Mouse (Mus musculus) bone marrow, adult 2 months (tissue): ENCODE measurements around the gene Rfng.

Experiments used
- CTCF ChIP-seq: fragments of 200-500 bp; IDR thresholded peaks from 2 replicates; pipeline ENCODE4 v1.5.1; 2011; ENCODE audit warnings: low read length, control low read depth; ENCODE audit not compliant: control insufficient read depth, insufficient read depth
- POLR2A ChIP-seq: fragments of 200-500 bp; IDR thresholded peaks from 2 replicates; pipeline ENCODE4 v1.6.1; 2011; ENCODE audit warnings: low read depth, mild to moderate bottlenecking, control low read depth, low read length, borderline replicate concordance; ENCODE audit not compliant: control insufficient read depth

- TF ChIP-seq CTCF, result no peak
- no peak for TF ChIP-seq POLR2A
These were observed 51.9 kb downstream of the Rfng start, which contains the start of gene Cbr2 for GRCm38 (mm10) chr11:120731858-120732680.
